Mouse (Mus musculus) layer of hippocampus, adult 11-12 months (tissue): ENCODE results near the gene Akt1s1.

ENCODE experiments used
- DNase-seq: peaks from one replicate; pipeline ENCODE4 v3.0.0; 2022; ENCODE audit warnings: low spot score

The Akt1s1 gene

GRCm38 (mm10) chr7:44853596-44854355 lies 5.0 kb downstream of the Akt1s1 start:
- no peak for DNase-seq

DNA sequence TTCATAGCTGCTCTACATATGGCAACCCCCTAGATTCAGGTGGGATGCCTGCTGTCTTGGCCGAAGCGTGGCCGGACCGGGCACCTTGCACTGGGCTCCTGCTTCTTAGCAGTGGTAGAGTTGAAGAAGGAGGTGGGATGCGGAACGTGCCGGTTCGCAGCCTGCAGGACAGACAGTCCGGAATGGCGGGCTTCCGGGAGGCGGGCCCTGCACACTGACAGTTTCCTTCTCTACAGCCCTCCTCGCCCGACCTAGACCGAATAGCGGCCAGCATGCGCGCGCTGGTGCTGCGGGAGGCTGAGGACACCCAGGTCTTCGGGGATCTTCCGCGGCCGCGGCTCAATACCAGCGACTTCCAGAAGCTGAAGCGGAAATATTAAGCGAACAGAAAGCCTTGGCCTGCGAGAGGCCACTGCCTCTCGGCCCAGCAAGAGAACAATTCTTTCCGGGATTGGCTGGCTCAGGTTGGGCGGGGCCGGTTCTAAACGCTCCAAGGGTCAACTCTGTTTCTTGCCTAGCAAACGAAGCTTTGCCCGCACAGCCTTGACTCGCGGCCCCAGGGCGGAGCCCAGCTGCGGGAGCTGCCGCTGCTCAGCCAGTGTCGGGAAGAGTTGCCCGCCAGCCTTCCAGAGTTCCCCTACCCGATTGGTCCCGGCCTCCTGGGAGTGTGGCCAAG lies 5.7 kb downstream of the Akt1s1 start:
- peak; percentile 79 for DNase-seq

DNA sequence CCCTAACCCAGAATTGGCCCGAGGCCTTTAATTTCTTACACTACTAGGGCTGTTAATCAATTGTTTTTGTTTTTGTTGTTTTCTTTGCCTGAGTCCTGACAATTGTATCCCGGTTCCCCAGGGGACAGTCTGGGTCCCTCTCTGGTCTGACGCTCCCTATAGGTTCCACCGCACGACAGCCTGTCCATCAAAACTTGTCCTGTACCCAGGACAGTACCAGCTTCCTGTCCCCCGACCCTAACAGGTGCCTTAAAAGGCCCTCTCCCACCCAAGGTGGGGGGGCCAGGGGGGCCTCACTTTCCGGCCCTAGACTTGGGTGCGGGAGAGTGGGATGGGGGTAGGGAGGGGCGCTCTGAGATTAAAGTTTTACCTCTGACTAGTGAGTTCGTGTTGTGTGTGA lies 6.2 kb downstream of the Akt1s1 start:
- DNase-seq: no peak

DNA sequence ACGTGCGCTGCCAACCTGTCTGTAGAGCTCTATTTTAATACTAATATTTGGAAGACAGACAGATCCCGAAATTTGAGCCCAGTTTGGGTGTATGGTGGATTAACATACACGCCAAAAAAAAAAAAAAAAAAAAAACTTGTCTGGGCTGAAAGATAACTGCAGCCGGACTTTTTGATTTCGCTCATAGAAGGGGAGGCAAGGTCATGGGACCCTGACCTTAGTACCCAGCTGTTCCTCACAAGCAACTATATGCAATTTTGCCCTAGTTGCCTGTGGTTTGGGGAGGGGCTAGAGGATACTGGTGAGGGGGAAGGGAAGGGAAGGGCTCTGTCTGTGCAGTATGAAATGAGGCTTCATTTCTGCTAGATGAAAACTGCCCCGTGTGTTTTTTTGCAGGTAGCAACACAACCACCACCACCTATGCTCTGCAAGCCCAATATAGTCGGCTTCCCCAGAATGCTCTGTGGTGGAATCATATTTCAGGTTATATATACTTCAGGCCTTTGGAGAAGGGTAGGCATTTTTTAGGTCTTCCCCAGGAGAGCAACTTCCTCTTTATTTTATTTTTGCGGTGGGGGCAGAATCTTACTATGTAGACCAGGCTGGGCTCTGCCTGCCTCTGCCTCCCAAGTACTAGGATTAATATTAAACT lies 7.6 kb downstream of the Akt1s1 start:
- no peak for DNase-seq

- peak; percentile 94 for DNase-seq
These were observed 8.3 kb downstream of the Akt1s1 start, which contains the start of gene Pnkp for GRCm38 (mm10) chr7:44857042-44857552. TSS of gene Pnkp (plus strand) at chr7:44857139.

- DNase-seq: no peak
These were observed 9.1 kb downstream of the Akt1s1 start for GRCm38 (mm10) chr7:44857905-44858304.

DNA sequence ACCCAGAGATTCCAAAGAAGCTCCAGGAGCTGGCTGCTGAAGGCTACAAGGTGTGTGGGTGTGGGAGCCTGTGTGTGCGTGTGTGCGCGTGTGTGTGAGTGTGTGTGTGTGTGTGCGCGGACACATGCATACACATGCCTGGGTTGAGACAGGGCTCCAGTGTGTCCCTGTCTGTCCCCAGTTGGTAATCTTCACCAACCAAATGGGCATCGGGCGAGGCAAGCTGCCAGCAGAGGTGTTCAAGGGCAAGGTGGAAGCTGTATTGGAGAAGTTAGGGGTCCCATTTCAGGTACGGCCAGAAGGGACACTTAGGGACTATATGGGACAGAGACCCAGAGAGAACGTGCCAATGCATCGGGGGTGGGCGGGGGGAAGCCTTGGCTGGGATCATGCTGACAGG lies 11.1 kb downstream of the Akt1s1 start:
- no peak for DNase-seq

- DNase-seq: no peak
These were observed 12.0 kb downstream of the Akt1s1 start for GRCm38 (mm10) chr7:44860576-44861428.

DNA sequence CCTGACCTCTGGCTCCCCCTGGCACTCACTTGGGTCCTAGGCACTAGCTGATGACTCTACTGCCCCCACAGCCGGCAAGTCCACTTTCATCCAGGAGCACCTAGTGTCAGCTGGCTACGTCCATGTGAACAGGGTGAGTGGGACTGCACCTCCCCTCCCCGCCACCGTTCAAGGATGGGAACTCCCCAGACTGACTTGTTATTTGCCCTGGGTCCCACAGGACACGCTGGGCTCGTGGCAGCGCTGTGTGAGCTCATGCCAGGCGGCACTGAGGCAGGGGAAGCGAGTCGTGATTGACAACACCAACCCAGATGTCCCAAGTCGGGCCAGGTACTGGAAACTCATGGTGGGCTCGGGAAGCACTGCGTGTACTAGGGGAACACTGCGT lies 12.6 kb downstream of the Akt1s1 start:
- no peak for DNase-seq

DNA sequence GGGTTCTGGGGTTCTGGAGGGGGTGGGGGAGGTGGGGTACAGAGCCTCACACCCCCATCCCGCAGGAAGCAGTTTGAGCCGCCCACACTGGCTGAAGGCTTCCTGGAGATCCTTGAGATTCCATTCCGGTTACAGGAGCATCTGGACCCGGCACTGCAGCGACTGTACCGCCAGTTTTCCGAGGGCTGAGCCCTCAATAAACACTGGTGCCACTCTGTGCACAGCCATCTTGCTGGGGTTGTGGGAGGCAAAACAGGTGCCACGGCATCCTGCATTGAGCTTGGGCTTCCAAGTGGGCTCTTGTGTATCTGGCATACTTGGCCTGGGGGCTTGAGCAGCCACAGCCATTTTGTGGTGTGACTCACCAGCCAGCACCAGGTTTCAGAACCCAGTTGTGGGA lies 13.6 kb downstream of the Akt1s1 start:
- no peak for DNase-seq

DNA sequence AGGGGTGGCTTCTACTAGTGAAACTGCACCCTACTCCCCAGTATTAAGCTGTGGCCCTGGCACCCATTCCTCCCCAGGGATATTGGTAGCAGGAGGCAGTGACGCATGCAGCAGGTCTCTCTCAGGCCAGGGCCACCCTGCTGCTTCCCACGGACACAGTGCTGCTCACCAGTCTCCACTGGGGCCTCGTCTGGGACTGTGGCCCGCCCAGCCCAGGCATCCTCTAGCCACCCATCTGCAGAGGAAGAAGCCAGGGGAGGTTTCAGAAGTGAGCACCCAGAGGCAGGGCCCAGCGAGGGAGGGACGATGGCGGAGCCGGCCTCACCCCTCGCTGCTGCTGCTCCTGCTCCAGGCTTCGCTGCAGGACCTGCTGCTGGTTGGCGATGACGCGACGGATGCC lies 14.4 kb downstream of the Akt1s1 start:
- DNase-seq: no peak

DNA sequence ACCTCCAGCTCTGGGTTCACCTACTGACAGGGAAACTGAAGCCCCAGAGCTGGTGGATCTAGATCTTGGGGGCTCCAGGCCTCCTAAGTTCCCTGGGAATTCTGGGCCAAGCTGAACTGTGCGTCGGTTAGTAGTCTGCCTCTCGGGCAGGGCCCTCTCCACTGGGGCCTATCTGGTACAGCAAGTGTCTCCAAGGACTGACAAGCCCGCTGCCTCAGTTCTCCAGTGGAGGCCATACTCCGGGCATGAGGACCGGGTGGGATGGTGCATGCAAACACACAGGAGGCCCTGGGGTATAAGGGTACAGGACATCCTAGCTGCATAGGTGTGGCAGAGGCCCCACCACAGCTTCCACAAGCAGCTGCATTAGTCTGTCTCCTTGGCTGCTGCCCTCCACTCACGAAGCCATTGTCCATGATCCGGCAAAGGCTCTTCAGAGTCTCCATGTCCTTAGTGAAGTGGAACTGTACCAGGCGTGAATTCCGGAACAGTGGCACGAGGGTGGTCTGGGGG lies 15.2 kb downstream of the Akt1s1 start:
- DNase-seq: no peak

- no peak for DNase-seq
These were observed 16.1 kb downstream of the Akt1s1 start for GRCm38 (mm10) chr7:44864595-44865542.

GRCm38 (mm10) chr7:44866276-44867009 lies 17.7 kb downstream of the Akt1s1 start:
- no peak for DNase-seq

DNA sequence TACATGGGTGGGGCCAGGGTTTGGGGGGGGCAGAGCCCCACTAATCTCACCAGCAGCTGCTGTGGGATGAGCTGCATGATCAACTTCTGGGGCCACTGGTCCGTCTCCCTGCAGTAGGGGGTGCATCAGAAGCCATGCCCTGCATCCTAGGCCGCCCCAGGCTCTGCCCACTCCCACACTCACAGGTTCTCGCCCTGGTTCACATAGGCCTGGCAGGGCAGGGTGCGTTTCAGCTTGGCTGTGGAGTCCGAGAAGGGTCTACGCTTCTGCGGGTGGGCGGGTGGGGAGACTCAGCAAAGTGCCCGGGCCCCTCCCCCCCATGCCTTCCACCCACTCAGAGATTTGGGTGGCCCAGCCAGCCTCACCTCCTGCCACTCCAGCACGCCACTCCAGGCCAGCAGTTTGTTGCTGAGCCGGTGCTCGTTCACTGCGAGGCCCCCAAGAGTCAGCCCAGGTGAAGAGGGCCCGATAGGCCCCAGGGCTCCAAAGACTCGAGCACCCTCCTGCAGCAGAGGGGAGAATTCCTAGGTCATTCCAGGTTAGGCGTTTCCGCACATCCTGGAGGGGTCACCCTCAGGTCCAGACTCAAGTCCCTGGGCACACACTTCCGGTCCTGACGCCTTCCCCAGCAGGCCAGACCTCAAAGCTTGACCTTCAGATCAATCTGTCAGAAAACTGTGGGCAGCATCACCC lies 18.4 kb downstream of the Akt1s1 start:
- DNase-seq: no peak

GRCm38 (mm10) chr7:44867802-44868201 lies 19.0 kb downstream of the Akt1s1 start:
- no peak for DNase-seq

GRCm38 (mm10) chr7:44868465-44868864 lies 19.7 kb downstream of the Akt1s1 start:
- DNase-seq: no peak

GRCm38 (mm10) chr7:44868919-44869696 lies 20.3 kb downstream of the Akt1s1 start:
- DNase-seq: peak; percentile 66
